Mouse (Mus musculus) cerebellum, postnatal 4 days (tissue): ENCODE results near the gene March9.
A peak's percentile ranks its signal among the peaks of the same experiment; 100 is the strongest.
"Not testable (repeated sequence)": the region's sequence is repeated elsewhere in the genome, so short reads cannot be mapped to it uniquely, and the experiment has no call there.

Source experiments
- DNase-seq, 2 experiments: peaks; one replicate each; pipeline ENCODE4 v3.0.0; 2022; ENCODE audit warnings: low spot score in 2 of 2, mixed read lengths in 1 of 2

Gene March9

DNA sequence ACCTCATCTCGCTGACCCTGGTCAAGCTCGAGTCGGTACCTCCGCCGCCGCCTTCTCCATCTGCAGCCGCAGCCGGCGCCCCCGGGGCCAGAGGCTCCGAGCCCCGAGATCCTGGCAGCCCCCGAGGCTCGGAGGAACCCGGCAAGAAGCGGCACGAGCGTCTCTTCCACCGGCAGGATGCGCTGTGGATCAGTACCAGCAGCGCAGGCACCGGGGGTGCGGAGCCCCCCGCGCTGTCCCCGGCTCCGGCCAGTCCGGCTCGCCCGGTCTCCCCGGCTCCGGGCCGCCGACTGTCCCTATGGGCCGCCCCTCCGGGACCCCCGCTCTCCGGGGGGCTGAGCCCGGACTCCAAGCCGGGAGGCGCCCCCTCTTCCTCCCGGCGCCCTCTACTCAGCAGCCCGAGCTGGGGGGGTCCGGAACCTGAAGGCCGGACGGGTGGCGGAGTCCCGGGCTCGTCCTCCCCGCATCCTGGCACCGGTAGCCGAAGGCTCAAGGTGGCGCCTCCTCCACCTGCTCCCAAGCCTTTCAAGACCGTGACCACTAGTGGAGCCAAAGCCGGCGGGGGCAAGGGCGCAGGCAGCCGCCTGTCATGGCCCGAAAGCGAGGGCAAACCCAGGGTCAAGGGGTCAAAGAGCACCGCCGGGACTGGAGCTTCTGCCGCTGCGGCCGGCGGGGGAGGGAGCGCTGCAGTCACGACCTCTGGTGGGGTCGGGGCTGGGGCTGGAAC lies 19.8 kb upstream of the March9 start:
- no peak for DNase-seq

DNA sequence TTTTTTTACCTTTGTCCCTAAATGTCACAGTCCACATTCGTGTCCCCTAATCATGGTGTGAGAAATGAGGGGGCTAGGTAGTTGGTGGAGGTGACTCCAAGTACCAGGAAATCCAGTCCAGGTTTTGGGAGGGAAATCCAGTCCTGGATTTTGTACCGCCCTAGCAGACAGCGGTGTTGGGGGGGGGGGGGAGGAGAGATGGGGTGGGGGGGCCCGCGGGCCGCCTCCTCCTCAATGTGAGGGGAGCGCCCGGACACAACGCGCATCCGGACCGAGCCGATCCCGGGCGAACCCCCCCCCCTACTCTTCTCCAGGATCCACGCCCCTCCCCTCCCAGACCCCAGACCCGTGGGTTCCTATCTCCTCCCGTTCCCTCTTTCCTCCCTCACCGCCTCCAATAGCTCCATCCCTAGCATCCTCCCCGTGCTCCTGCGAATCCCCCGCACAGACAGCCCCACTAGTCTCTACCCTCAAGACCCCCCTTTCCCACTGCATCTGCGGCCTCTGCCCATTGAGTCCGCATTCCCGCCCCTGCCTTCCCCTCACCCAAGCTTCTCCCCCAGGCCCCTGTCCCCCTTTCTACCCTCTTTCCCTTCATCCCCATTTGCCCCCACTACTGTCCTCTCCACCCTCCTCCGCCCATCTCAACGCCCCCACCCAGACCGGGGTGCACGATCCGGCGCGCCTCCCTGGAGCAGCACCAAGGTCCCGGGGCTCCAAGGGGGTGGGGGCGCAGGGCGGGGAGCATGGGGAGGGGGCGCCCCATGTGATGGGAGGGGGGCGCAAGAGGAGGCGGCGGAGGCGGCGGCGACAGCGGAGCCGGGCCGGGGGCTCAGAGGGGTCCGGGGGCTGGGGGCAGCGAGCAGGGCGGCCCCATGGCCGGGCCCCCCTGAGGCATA lies 18.9 kb upstream of the March9 start:
- peak in 1 of 2 experiments; percentile 61 for DNase-seq

DNA sequence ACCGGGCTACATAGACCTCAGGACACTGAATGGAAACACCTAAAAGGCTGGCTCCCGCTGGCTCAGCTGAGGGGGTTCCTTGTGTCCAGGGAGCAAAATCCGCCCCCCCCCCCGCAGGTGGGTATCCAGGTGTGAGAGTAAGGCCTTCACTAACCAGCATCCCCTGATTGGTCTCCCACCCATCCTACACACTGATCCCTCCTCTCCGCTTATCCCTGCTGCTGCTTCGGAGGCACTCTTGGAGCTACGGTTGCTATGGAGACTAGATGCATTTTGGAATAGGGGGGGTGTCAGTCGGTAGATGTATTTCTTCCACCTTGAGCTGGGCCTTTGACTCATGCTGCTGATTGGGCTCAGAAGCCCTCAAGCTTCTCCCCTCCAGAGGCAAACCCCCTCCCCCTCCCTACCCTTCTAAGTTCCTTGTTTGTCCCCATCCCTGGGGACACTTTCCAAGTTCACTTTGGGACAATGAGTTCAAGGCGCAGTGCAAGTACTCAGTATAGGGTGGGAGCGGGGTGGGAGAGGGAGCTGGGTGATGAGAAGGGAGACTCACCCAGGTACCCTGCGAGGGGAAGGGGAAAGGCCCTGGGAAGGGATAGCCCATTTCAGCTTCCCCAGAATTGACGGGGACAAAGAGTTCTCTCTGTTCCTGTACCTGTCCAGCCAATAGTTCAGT lies 18.2 kb upstream of the March9 start:
- DNase-seq, result no peak

DNA sequence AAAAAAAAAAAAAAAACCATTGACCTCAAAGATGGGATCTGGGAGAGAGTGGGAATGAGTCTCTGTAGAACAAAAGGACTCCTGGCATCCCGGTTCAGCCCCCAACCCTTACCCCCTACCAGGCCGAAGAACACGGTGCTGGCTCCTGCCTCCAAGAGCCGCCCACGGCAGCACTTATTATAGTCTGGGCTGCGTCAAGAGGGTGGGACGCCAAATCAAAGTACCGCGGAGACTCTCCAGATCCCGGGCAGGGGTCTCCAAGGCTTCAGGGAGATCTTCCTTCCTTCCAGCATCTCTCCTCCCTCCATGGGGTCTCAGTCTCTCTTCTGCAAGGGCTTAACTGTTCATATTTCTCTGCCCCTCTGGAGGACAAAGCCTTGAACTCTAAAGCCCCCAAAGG lies 17.5 kb upstream of the March9 start:
- DNase-seq, result no peak

DNA sequence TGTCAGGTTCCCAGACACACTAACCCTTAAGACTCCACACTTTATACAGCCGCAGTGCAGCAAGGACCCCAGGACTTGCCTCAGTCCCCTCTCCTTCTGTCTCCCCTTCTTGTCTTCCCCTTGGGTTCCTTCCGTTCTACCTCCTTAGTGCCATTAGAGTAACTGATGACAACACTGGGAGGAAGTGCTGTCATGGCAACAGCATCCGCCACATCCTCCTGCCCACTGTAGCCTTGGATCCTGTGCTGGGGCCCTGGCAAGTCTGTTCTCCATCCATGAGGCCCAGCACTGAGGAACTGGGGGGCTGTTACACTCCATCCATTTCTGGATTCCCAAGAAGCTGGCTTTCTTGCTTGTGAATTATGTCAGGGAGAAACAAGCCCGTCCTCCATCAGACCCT lies 16.1 kb upstream of the March9 start:
- DNase-seq, result no peak

DNA sequence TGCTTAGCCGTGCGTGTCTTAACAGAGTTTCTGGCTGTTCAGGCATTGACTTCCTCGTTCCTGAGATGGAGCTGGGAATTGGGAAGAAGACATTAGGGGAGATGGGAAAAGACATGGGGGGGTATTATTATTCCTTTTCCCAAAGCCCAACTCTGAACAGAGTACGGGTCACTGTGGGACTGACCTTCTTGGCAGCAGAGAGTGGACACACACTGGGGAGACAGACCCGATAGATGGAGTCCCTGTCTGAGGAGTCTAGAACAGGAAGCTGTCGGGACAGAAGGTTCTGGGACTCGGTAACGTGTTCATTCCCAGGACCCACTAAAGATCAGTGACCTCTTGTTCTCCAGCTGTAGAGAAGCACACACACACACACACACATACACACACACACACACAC lies 15.7 kb upstream of the March9 start:
- no peak for DNase-seq

DNA sequence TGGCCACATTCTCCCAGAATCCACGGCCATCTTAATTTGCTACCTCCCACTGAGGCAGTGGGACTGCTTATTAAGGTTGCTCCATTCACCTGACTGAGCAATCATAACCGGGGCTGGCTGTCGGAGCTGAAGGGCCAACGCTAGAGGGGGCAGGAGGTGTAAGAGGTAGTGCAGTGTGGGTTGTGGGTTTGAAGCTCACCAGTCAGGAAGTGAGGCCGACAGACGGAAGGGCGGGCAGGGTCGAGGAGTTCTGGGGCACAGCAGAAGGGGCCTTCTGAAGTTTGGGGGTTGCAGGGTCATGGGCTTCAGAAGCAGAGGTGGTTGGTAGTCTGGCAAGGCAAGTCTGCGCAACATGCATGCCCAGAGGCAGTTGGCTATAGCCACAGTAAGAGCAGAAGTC lies 15.1 kb upstream of the March9 start, which contains the start of gene Agap2:
Gene Agap2, plus strand, starts transcription at position 205 of the 400 bp plus-strand sequence.
- no peak for DNase-seq

DNA sequence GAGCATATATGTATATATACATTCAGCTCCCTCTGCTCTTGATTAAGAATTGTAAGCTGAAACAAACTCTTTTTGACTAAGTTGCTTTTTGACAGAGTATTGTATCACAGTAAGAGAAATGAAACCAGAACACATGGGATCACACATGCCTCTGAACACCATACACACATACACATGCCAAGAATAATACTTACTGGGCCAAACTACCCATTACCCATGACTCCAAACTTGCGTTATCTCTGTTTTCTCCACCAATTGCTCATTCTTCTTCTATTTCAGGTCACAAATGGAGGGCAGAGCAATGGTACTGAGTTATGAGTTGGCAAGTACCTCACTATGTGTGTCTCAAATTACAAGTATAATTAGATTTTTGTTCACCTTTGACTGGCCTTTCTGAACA lies 14.0 kb upstream of the March9 start:
- DNase-seq, result no peak

DNA sequence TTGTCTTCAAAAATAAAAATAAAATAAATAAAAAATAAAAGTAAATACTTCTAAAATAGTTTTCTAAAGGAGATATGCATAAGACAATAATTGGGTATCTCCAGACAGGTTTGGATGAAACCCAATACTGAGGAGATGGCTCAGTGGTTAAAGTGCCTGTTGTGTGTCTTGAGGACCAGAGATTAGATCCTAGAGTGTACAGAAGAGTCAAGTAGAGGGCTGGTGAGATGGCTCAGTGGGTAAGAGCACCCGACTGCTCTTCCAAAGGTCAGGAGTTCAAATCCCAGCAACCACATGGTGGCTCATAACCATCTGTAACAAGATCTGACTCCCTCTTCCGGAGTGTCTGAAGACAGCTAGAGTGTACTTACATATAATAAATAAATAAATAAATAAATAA lies 13.0 kb upstream of the March9 start:
- not testable (repeated sequence) for DNase-seq

DNA sequence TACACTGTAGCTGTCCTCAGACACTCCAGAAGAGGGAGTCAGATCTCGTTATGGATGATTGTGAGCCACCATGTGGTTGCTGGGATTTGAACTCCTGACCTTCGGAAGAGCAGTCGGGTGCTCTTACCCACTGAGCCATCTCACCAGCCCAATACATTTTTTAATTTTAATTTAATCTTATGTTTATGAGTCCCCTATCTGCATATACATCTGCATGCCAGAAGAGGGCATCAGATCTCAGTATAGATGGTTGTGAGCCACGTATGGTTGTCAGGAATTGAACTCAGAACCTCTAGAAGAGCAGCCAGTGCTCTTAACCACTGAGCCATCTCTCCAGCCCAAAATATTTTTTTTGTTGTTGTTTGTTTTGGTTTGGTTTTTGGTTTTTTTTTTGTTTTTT lies 12.3 kb upstream of the March9 start:
- not testable (repeated sequence) for DNase-seq

DNA sequence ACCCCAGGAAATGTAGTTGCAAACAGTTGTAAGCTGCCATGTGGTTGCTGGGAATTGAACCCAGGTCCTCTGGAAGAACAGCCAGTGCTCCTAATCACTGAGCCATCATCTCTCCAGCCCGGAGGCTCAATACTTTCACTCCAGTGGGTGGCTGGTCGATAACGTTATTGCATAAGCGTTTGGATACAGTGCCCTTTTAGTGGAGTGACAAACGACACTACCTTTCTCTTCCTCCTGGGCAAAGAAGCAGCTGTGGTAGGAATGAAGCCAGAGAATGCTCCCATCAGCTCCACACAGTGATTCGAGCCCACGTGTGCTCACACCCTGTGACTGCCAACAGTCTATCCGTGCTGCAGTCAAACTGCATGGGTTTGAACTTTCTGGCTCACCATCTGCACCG lies 11.2 kb upstream of the March9 start:
- no peak for DNase-seq

DNA sequence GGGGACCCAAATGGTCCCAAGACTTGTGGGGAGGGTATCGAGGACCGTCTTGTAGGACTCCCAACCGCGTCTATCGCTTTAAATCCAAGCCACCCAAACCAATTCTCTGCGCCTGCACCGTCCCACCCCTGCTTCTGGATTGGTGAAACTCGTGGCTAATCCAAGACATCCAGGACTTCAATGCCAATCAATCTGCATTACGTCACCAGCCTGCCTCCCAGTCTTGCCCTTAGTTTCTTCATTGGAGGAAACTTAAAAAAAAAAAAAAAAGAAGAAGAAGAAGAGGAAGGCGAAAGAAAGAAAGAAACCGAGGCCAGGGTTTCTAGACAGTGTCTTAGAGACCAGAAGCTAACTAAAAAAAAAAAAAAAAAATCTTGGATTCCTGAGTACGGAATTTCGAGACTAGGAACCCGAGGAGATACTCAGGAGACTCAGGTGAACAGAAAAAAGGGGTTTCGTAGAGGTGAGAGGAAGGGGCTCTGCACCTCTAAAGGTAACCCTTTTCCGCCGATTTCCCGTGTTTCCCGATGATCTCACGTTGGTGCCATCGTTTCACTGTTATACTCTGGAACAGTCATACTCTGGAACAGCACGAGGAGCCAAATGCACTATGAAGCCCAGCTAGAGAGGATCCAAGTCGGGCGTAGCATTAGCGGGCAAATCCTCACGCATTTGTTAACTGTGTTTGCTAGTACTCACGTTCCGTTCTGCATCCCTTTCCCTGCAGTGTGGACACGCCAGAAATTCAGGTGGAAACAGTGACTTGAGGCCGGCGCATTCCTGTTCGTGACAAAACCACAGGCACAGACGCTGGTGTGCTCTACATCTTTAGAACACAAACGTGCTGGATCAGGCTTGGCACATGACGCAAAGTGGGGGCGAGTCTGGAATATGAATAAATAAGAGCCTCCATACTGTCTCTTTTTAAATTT lies 10.5 kb upstream of the March9 start, which contains the start of gene Tspan31:
Gene Tspan31, minus strand, starts transcription at position 75 of the 932 bp plus-strand sequence.
- DNase-seq, result peak; percentile 63 to 80

DNA sequence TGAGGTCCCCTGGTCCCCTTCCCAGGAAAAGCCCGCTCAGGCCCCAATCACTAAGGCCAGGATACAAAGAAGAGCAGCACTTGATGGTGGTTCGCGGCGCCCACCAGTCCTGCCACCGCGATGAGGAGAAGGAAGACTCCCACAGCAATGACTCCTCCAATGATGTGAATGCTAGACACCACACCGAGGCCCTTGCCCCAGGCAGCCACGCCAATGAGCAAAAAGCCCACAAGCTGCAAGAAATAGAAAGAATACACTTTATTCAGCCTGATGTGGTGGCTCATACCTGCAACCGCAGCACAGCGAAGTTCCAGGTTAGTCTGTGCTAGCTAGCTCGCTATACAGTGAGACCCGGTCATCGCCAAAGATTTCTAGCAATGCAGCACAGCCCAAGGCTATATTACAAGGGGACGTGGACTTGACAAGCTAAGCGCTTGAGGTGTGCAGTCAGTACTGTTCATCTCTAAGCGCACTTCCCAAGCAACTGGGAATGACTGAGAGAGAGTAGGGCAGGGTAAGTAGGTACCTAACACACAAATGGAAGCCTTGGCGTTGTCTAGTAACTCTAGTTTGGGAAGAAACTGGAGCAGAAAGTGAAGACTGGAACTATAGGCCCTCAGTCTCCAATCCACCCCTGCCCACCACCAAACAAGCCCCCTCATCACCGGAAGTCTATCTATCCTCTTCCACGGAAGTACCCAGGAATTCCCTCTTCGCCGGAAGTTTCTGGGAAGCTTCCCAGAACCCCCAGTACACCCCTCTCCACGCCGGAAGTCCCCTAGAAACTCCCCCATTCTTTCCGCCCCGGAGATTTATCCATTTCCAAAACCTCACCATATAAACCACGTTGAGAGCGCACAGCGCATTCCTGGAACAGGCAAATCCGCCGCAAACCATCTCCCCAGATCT lies 9.6 kb upstream of the March9 start:
- peak in 1 of 2 experiments; percentile 55 for DNase-seq

DNA sequence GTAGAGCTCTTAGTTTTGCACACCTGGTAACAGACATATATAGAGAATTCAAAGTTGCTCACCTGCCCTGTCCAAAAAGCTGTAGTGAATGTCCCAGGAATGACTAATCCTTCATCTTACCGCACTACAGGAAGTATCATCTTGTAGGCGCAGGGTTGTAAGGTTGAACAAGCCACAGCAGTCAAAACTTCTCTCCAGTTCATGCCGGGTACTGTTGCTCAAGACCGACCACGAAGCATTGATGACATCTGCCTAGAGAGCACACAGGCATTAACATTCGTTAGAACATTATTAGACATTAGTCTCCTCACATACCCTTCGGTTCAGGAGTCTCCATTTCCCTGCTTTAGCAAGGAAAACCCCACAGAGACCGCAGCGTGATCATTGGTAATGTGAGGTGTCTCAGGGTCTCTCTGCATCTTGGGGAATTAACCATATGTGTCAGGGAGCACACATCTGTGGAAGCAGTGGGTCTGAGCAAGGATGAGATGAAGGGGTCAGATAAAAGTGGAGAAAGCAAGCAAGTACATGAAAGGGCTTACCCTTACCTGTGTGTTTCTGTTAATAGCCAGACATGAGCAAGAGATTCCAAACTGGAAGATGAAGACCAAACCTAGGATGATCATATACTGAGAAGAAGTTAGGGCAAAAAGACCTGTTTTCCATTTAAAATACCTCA lies 8.5 kb upstream of the March9 start:
- no peak for DNase-seq

DNA sequence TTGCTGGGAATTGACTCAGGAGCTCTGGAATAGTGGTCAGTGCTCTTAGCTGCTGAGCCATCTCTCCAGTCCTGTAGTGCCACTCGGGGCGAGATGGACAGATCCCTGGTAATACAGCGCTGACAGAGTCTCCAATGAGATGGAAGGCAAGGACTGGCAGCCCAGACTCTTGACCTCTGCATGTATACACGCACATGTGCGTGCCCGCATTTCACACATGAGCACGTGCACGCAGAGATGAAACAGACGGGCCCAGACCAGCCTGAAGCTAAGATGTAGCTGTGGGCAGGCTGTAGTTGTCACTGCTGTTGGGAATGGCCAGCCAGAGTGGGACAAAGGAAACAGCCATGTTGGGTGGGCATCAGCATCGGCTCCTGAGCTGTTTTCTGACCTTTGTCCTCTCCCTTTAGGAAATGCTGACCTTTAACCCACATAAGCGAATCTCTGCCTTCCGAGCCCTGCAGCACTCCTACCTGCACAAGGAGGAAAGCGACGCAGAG lies 6.6 kb upstream of the March9 start:
- no peak for DNase-seq

DNA sequence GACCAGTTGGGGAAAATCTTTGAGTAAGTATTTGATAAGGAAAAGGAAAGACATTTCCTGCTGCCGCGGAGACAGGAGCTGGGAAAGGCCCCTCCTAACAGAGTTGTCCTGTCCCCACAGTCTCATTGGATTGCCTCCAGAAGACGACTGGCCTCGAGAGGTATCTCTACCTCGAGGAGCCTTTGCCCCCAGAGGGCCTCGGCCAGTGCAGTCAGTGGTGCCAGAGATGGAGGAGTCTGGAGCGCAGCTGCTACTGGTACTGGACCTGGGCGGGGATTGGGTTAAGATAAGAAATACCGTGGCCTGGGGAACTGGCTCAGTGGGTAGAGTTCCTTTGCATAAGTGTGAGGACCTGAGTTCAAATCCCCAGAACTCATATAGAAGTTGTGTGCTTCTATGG lies 6.0 kb upstream of the March9 start:
- no peak for DNase-seq

DNA sequence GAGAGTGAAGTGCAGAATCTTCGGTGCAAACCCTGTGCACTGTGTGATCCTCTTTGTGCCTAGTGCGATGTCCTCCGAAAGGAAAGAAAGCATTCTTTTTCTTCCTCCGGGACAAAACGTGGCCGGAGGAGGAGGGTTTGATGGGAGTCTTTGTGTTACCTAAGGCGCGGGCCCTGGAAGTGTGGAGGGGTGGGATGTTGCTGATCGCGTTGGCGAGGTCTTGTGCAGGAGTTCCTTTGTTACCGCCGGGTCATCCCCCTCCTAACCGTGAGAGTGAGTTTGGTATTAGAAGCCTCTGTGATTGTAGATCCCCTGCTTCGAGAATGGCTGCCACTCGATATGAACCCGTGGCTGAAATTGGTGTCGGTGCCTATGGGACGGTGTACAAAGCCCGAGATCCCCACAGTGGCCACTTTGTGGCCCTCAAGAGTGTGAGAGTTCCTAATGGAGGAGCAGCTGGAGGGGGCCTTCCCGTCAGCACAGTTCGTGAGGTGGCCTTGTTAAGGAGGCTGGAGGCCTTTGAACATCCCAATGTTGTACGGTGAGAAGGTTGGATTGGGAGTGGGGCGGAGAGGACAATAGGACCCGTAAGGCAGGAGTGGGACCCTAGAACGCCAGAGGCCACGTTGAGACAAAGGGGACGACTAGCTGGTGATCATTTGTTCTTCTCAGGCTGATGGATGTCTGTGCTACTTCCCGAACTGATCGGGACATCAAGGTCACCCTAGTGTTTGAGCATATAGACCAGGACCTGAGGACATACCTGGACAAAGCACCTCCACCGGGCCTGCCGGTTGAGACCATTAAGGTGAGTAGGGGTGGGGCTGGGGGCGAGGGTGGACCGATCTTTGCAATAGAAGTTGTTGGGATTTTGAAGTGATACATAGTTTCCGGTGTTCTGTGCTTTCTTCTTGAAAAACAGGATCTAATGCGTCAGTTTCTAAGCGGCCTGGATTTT lies 4.2 kb upstream of the March9 start:
- no peak for DNase-seq

DNA sequence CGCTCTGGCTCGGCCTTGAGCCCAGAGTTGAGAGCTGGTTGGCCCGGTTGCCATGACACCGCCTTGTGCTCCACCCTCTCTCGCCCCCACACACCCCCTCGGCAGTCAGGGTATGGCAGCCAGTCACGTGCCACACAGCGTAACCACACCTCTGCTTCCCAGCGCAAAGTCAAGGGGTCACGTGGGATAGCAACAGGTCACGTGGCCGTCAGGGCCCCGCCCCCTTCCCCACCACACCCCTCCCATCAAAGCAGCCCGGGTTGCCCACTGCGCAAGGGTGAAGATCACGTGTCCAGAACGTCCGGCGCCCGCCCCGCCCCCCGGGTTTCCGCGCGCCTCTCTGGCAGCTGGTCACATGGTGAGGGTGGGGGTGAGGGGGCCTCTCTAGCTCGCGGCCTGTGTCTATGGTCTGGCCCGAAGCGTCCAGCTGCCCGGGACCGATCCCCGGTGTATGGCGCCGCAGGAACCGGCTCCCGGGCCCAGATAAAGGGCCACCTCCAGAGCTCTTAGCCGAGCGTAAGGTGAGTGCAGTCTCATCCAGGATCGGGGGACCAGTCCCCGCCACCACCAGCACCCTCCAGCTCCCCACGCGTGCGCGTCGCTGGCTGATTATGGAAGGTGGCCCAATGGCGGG lies 3.4 kb upstream of the March9 start, which contains the start of gene Cdk4:
Gene Cdk4, plus strand, starts transcription at position 296 of the 634 bp plus-strand sequence.
- DNase-seq, result peak; percentile 99
